Comparison of ENCODE assay signal across 10 mouse cellular contexts in genomic region chr3:37182415-37183269, GRCm38 (mm10). TPM values are rescaled to one million over a fixed set of nuclear protein-coding genes. Genes with fewer than 3 reads are reported as not detected.
DNase-seq lines count a peak whose midpoint lies in the region; ATAC-seq lines count a peak whose summit lies in the region.
"Had no signal": no experiment of that assay in that cellular context is flagged by ENCODE, and none has a peak within 500 bp of the region (broad histone marks: within the 10 kb centered on the region; RNA-seq: fewer than 3 reads in every experiment).

No protein-coding gene starts in this region.

- WGBS in forebrain, embryonic 16.5 days, result 27% methylated on average over 16 of the region's 16 CpGs
- 45% methylated on average over 16 of the region's 16 CpGs for WGBS in neural tube, embryonic 13.5 days

- no peaks in the 10 kb centered on the region for H3K9me3 ChIP-seq in forebrain, embryonic 16.5 days (ENCODE audit: control insufficient read depth, low read length)
- H3K9me3 ChIP-seq in neural tube, embryonic 13.5 days, result no peaks in the 10 kb centered on the region

- 0 out of 2 replicates have a peak overlapping the region, but pooled peaks have one; percentile 3 for H3K27ac ChIP-seq in forebrain, embryonic 16.5 days (ENCODE audit: low read length)
- H3K27ac ChIP-seq in neural tube, embryonic 13.5 days (replicated peaks), result no peak overlapping the region

- peak; percentile 69 for DNase-seq in right cerebral cortex, postnatal 10 days (ENCODE audit: low spot score in 2 of 2)
- no peak for DNase-seq in right cerebral cortex, postnatal 14 days
- DNase-seq in layer of hippocampus, postnatal 10 days (ENCODE audit: low spot score in 2 of 2), result peak; percentile 31 to 49
- no peak for DNase-seq in kidney, adult 9 months

- H3K9ac ChIP-seq in forebrain, embryonic 16.5 days (replicated peaks; ENCODE audit: low read depth, low read length), result no peak overlapping the region
- no peak overlapping the region for H3K9ac ChIP-seq in neural tube, embryonic 13.5 days

- peak; percentile 92 for ATAC-seq in forebrain, embryonic 16.5 days
- peak; percentile 87 for ATAC-seq in neural tube, embryonic 13.5 days (ENCODE audit: low read depth)
- no peak for ATAC-seq in monocyte, adult 5-6 weeks (replicated peaks; ENCODE audit: insufficient number of reproducible peaks, low FRiP score, low TSS enrichment, poor library complexity, severe bottlenecking)

- no peak overlapping the region for H3K4me3 ChIP-seq in forebrain, embryonic 16.5 days (replicated peaks; ENCODE audit: low read length)
- H3K4me3 ChIP-seq in neural tube, embryonic 13.5 days, result no peak overlapping the region

- no peak overlapping the region for H3K4me2 ChIP-seq in forebrain, embryonic 16.5 days (ENCODE audit: low read length)
- no peak overlapping the region for H3K4me2 ChIP-seq in neural tube, embryonic 13.5 days

- no peaks in the 10 kb centered on the region for H3K27me3 ChIP-seq in forebrain, embryonic 16.5 days (replicated peaks; ENCODE audit: control insufficient read depth, insufficient read depth, low read length)
- H3K27me3 ChIP-seq in neural tube, embryonic 13.5 days, result no peaks in the 10 kb centered on the region

- H3K4me1 ChIP-seq in forebrain, embryonic 16.5 days (replicated peaks; ENCODE audit: control insufficient read depth, insufficient read depth, low read length), result peaks cover 5% of the 10 kb centered on the region
- peaks cover 7% of the 10 kb centered on the region for H3K4me1 ChIP-seq in neural tube, embryonic 13.5 days (replicated peaks)

- H3K36me3 ChIP-seq in forebrain, embryonic 16.5 days (ENCODE audit: control insufficient read depth, insufficient read depth), result no peaks in the 10 kb centered on the region
- no peaks in the 10 kb centered on the region for H3K36me3 ChIP-seq in neural tube, embryonic 13.5 days

RNA-seq across cellular contexts. Expression of gene Il21, which starts 49.8 kb away (rescaled TPM):
- polyA plus RNA-seq in forebrain, embryonic 16.5 days (2015; fragmentation: Nextera tagmentation; extraction: Ambion mirVana), result not detected in 2 replicates
- under 1 TPM in 1 of 2 experiments, not detected in 1; 0.18 TPM for total RNA-seq in layer of hippocampus, postnatal 10 days (2021)
- not detected in 2 replicates for polyA plus RNA-seq in neural tube, embryonic 13.5 days (2015; fragmentation: Nextera tagmentation; extraction: Ambion mirVana)
- total RNA-seq in monocyte, adult 5-6 weeks (2017), result 0.53 TPM in 1 of 3 replicates, not detected in the others
- total RNA-seq: gastrocnemius, postnatal 4 days had no signal
- polyA plus RNA-seq: liver, embryonic 16.5 days; stomach, embryonic 16.5 days had no signal

RNA-seq across cellular contexts. Expression of gene Il2, which starts 56.9 kb away (rescaled TPM):
- 0.39 TPM in 2 replicates for polyA plus RNA-seq in forebrain, embryonic 16.5 days (2015; fragmentation: Nextera tagmentation; extraction: Ambion mirVana)
- not detected for total RNA-seq in layer of hippocampus, postnatal 10 days (2021)
- polyA plus RNA-seq in neural tube, embryonic 13.5 days (2015; fragmentation: Nextera tagmentation; extraction: Ambion mirVana), result 0.42 and 0.74 TPM in 2 replicates
- total RNA-seq in monocyte, adult 5-6 weeks (2017), result 1.0 TPM in 1 of 3 replicates, not detected in the others
- total RNA-seq: gastrocnemius, postnatal 4 days had no signal
- polyA plus RNA-seq: liver, embryonic 16.5 days had no signal

Comparison
In these comparisons a context has a peak if more than half of its experiments do, and no peak if none do; other contexts are left out.
1. DNase-seq: peak in right cerebral cortex, postnatal 10 days (2 of 2) and layer of hippocampus, postnatal 10 days (2 of 2); none in right cerebral cortex, postnatal 14 days (single experiment) and kidney, adult 9 months (single experiment).